Mouse (Mus musculus): ENCODE measurements around the gene Oscp1. TPM values are rescaled to one million over a fixed set of nuclear protein-coding genes. Genes with fewer than 3 reads are reported as not detected.

The Oscp1 gene
- polyA plus RNA-seq, 1 experiment from 2014 or later = 22.8 TPM

- 67% methylated on average over 4 of the region's 4 CpGs for WGBS
- Histone ChIP-seq H3K4me1 (peaks cover 51% of the 10 kb centered on the region), H3K27ac (peak overlapping the region; percentile 96; the same call in 1 of the 2 replicates)
Observed at GRCm38 (mm10) chr4:126134639-126135038, 76.3 kb downstream of the Oscp1 start.

GRCm38 (mm10) chr4:126137773-126138172 lies 79.4 kb downstream of the Oscp1 start:
- WGBS = 86% methylated on average over 4 of the region's 4 CpGs

More at GRCm38 (mm10) chr4:126134639-126135038, 76.3 kb downstream of the Oscp1 start:
- Histone ChIP-seq H3K4me2 (no peak overlapping the region), H3K36me3 (peaks cover 48% of the 10 kb centered on the region), H3K27me3 (no peaks in the 10 kb centered on the region), H3K4me3 (no peak overlapping the region), H3K9ac (no peak overlapping the region), H3K9me3 (no peaks in the 10 kb centered on the region)
- no peak for ATAC-seq (ENCODE audit: borderline replicate concordance, extremely low read depth, low FRiP score, low TSS enrichment)

GRCm38 (mm10) chr4:126141021-126141420 lies 82.7 kb downstream of the Oscp1 start:
- Histone ChIP-seq H3K9ac (no peak overlapping the region), H3K36me3 (peaks cover 43% of the 10 kb centered on the region), H3K4me1 (peaks cover 19% of the 10 kb centered on the region), H3K9me3 (no peaks in the 10 kb centered on the region), H3K27ac (peak overlapping the region; percentile 41), H3K4me3 (no peak overlapping the region), H3K27me3 (no peaks in the 10 kb centered on the region), H3K4me2 (no peak overlapping the region)
- no peak for ATAC-seq (ENCODE audit: borderline replicate concordance, extremely low read depth, low FRiP score, low TSS enrichment)
- WGBS = 60% methylated on average over 4 of the region's 5 CpGs

More at GRCm38 (mm10) chr4:126137773-126138172, 79.4 kb downstream of the Oscp1 start:
- peaks cover 56% of the 10 kb centered on the region for H3K36me3 ChIP-seq
- no peak overlapping the region for H3K4me2 ChIP-seq
- no peak for ATAC-seq (ENCODE audit: borderline replicate concordance, extremely low read depth, low FRiP score, low TSS enrichment)
- no peak overlapping the region for H3K4me3 ChIP-seq
- no peak overlapping the region for H3K9ac ChIP-seq
- H3K9me3 ChIP-seq = no peaks in the 10 kb centered on the region
- H3K27me3 ChIP-seq = no peaks in the 10 kb centered on the region
- no peak overlapping the region for H3K27ac ChIP-seq
- peaks cover 28% of the 10 kb centered on the region for H3K4me1 ChIP-seq

Other genes with a start within 250 kb of the Oscp1 start
- gene Csf3r, start 34.0 kb upstream of the Oscp1 start, polyA plus RNA-seq (2015; fragmentation: Nextera tagmentation; extraction: Ambion mirVana) = 1.5 and 1.7 TPM in 2 replicates
- 127 and 130 TPM in 2 replicates for gene Mrps15, start 11.6 kb upstream of the Oscp1 start, polyA plus RNA-seq (2015; fragmentation: Nextera tagmentation; extraction: Ambion mirVana)
- 50.3 and 54.1 TPM in 2 replicates for gene Lsm10, start 38.1 kb downstream of the Oscp1 start, polyA plus RNA-seq (2015; fragmentation: Nextera tagmentation; extraction: Ambion mirVana)
- 37.8 and 40.7 TPM in 2 replicates for gene Stk40, start 45.4 kb downstream of the Oscp1 start, polyA plus RNA-seq (2015; fragmentation: Nextera tagmentation; extraction: Ambion mirVana)
- 95.9 and 101 TPM in 2 replicates for gene Eva1b, start 89.2 kb downstream of the Oscp1 start, polyA plus RNA-seq (2015; fragmentation: Nextera tagmentation; extraction: Ambion mirVana)
- gene Sh3d21, start 104.9 kb downstream of the Oscp1 start, polyA plus RNA-seq (2015; fragmentation: Nextera tagmentation; extraction: Ambion mirVana) = 7.2 and 9.4 TPM in 2 replicates
- gene Thrap3, start 144.2 kb downstream of the Oscp1 start, polyA plus RNA-seq (2015; fragmentation: Nextera tagmentation; extraction: Ambion mirVana) = 228 and 230 TPM in 2 replicates
- 40.8 and 45.3 TPM in 2 replicates for gene Map7d1, start 197.8 kb downstream of the Oscp1 start, polyA plus RNA-seq (2015; fragmentation: Nextera tagmentation; extraction: Ambion mirVana)
- gene Trappc3, start 203.8 kb downstream of the Oscp1 start, polyA plus RNA-seq (2015; fragmentation: Nextera tagmentation; extraction: Ambion mirVana) = 106 and 108 TPM in 2 replicates
- gene Col8a2, start 228.2 kb downstream of the Oscp1 start, polyA plus RNA-seq (2015; fragmentation: Nextera tagmentation; extraction: Ambion mirVana) = 5.4 and 5.8 TPM in 2 replicates

Data from lung, embryonic 15.5 days (tissue).